Mouse (Mus musculus): Measurements from ENCODE around the gene Tomm40. TPM values are rescaled to one million over a fixed set of nuclear protein-coding genes. Genes with fewer than 3 reads are reported as not detected.

The Tomm40 gene
- total RNA-seq, 2 experiments from 2014 or later, result 50.8 to 62.2 TPM

DNA sequence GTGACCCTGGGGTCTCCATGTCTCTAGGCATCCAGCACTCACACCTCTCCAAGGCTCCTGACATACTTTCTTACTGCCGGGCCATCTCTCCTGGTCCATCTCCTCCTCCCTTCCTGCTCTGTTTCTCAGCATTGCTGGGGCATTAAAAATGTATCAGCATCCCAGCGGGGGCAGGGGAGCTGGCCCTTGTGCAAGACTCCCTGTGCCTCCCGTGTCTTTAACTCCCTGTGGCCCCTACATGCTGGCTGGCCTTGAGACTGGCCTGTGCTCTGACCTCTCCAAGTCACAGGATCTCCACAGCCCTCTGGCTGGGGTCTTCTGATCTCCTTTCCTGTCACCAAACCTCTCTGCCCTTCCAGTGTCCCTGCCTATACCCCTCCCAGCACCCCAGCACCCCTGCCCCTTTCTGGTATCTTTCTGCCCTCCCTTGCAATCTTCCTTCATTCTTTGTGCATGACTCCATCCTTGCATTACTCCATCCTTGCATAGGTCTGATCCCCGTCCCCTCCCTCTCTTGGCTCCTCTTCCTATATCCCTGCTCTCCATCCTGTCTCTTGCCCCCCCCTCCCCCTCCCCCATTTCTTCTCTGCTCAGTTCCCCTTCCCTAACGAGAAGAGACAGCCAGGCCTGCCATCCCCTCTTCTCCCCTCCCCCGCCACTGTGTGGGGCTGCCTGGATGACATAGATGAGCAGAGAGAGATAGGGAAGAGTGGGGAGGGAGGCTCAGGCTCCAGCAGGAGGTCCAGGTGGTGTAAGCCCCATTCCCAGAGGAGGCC lies 31.4 kb upstream of the Tomm40 start:
- no peak for ATAC-seq (replicated peaks; ENCODE audit: poor library complexity)

DNA sequence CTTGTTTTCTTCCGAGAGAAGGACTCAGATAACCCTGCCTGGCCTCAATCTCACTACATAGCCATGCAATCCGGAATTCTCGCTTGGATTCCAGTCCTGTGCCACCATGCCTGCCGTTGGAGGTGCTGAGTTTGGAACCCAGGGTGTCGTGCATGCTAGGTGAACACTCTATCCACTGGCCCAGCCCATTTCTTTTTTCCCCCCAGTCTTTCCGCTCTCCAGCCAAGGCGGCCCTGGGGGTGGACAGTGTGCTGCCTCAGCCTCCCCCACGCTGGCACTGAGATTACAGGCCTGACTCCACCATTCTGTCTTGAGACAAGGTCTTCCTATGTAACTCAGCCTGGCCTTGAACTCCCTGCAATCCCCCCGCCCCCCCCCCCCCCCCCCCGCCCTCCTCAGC lies 30.7 kb upstream of the Tomm40 start:
- ATAC-seq (replicated peaks; ENCODE audit: poor library complexity), result no peak

DNA sequence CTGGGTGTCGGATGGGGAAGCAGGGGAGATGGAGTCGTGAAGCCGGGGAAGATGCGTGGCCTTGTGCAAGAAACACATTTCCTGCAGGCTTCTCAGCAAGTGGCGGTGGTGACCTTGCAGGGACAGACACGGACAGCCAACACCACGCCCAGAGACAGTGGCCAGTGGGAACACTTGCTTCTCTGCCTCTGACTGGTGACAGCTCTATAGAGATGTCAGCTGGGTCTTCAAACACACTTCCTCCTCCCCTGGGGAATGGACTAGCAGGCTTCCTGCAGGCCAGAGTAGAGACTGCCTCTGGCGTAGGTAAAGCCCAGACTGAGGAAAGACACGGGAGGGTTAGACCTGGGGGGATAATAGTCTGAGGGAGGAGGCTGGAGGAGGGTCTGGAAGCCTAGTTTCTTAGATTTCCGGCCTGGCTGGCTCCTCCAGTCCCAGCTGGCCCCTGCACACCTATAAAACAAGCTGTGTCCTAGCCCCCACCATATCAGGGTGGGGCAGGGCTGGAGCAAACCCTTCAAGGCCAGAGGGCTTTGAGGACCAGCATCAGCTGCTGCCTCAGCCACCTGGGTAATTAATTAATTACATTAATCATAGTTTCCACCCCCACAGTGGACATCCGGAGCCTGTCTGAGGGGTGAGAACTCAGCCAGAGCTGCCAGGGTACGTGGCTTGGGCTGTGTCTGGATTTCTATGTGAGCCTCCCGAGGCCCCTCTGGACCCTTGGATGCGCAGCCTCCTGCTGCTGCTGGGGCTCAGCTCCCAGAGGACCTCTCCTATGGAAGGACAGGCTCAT lies 29.6 kb upstream of the Tomm40 start:
- ATAC-seq (replicated peaks; ENCODE audit: poor library complexity), result peak; percentile 45

DNA sequence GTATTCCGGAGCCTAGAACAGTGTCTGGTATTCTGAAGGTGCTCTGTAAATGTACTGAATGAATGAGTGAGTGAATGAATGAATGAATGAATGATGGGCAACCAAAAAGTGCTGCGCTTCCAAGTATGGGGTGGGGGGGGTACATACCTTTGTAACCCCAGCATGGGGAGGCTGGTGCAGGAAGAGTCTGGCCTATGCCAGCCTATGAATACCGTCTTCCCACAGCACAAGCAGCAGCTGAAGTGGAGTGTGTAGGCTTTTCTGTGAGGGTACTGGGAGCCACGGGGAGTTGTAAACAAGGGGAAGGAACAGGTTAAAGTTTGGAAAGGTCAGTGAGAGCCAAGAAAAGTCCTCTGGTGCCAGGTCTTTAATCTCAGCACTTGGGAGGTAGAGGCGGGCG lies 28.6 kb upstream of the Tomm40 start:
- ATAC-seq (replicated peaks; ENCODE audit: poor library complexity), result no peak

DNA sequence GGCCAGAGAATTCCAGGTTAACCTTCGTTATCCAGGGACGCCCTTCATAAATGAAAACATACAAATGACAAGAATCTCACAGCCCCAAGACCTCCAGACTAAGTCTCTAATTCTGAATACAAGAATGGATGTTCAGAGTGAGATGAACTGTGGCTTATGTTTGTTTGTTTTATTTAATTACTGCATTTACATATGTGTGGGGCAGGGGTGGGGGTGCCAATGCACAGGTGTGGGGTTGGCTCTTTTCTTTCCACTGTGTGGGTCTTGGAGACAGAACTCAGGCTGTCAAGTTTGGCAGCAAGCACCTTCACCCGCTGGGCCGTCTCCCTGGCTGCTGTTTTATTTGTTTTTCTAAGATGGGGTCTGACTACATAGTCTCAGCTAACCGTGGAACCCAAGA lies 27.2 kb upstream of the Tomm40 start:
- no peak for ATAC-seq (replicated peaks; ENCODE audit: poor library complexity)

DNA sequence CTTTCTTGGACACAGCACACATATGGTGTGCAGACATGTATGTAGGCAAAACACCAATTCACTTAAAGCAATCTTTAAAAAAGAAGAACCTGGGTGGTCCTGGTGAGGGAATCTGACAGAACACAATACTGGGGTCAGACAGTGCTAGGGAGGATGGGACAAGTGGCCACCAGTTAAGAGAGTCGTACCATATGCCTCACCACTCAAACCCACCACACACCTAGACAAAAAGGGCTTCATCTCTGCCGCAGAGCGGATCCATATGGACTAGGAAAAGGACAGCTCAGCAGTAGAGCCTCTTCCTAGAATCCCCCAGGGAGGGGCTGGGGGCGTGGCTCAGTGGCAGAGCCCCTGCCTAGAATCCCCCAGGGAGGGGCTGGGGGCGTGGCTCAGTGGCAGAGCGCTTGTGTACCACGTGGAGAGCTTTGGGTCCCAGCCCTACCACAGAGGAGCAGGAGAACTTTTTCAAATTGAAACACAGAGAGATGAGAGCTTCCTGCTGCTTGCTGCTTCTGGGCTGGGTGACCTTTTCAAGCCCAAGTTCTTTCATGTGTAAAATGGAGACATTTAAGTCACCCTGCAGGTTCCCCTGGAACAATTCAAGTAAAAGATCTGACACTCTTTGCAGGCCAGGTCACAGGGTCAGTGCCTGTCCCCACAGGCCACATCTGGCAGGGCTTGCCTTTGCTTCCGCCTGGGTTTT lies 26.2 kb upstream of the Tomm40 start:
- no peak for ATAC-seq (replicated peaks; ENCODE audit: poor library complexity)

DNA sequence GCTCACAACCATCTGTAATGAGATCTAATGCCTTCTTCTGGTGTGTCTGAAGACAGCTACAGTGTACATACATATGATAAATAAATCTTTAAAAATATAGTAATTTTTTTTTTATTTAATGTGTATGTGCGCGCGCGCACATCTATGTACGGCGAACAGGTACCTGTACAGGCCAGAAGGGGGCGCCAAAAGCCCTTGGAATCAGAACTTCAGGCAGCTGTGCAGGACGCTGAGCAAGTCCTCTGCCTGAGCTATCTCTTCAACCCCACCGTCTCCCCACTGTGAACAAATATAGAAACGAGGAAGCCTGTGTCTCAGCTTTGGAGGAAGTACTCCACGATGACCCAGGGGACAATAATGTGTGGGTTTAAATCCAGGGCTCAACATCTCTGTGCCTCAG lies 25.0 kb upstream of the Tomm40 start:
- 0 out of 2 replicates have a peak, but pooled peaks have one; percentile 9 for ATAC-seq (replicated peaks; ENCODE audit: poor library complexity)

DNA sequence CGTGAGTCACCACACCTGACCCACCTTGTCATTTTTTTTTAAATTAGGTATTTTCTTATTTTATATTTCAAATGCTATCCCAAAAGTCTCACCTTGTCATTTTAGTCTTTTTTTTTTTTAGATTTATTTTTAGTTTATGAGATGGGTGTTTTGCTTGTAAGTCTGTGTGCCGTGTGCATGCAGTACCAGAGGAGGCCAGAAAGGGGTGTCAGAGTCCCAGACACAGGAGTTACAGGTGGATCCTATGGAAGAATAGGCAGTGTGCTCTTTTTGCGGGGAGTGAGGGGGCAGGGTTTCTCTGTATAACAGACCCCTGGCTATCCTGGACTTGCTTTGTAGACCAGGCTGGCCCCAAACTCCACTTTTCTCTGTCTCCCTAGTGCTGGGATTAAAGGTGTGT lies 23.5 kb upstream of the Tomm40 start:
- ATAC-seq (replicated peaks; ENCODE audit: poor library complexity), result no peak

DNA sequence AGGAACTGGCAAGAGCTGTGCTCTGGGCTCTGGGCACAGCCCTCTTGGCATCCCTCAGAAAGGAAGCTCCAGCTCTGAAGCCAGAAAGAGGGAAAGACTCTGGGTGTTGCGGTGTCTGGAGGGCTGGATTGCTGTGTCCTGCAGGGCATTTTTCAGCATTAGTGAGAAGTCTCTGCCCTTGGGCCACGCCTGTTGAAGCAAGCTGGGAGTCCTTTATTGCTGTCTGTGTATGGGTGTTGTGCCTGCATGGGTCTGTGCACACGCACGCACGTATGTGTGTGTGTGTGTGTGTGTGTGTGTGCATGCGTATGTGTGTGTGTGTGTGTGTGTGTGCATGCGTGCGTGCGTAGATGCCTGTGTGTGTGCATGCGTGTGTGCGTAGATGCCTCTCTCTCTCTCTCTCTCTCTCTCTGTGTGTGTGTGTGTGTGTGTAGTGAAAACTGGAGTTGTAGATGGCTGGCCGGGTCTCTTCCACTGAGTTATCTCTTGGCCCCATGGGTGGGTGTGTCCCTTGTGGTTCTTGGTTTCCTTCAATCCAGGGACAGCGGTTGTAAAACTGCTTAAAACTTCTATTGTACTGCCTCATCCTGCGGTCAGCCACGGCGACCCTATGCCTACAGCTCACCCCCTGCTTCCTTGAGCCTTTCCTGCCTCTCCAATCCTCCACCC lies 21.3 kb upstream of the Tomm40 start:
- peak; percentile 87 for ATAC-seq (replicated peaks; ENCODE audit: poor library complexity)

DNA sequence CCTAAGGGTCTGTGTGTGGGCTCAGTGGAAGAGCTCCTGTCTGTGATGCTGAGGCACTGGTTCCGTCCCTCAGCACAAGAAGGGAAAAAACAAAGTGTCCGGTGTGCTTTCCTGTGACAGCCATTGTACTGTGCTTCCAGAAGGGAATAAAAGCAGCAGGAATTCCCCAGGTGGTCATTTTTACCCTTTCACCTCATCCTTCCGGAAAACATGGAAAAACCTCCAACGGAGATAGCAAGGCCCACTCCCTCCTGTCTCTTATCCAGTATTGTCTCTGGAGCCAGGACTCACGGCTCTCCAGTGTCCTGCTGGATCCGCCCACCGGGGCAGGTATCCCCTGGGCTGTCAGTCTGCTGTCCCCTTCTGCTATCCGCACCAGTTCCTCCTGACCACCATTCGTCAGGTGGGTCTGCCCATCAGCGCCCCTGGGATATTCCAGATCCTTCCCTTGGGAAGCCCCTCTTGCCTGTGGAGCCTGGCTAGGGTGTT lies 19.0 kb upstream of the Tomm40 start:
- ATAC-seq (replicated peaks; ENCODE audit: poor library complexity), result no peak

DNA sequence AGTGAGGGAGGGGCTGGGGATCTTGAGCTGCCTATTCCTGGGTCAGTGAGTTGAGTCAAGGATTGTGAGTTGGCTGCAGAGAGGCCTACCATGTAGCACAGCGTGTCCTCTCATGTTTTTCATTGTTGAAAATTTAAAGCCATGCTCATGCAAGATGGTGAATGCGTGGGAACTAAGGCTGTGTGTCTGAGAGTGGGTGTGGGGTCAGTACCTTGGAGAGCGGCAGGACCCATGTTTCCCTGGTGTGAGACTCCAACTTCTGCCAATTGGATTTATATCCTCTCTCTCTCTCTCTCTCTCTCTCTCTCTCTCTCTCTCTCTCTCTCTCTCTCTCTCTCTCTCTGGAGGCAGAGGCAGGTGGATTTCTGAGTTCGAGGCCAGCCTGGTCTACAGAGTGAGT lies 11.3 kb upstream of the Tomm40 start:
- ATAC-seq (replicated peaks; ENCODE audit: poor library complexity), result peak; percentile 64

DNA sequence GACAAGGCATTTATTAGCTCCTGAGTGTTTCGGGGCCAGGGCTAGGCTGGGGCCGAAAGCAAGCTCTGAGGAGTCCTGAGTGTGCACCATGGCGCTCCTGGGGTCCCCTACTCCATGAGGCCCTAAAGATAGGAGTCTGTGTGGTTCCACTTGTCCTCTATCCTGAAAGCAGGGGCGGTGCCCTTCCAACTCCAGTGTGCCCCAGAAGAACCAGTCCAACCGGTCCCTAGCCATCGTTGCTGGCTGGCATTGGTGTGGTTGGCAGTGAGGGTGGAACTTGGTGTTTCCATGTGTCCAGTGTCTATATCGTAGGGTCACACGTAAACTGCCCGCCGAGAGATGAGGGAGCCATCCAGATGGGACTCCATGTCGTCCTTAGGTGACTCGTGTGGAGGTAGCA lies 8.9 kb upstream of the Tomm40 start:
- no peak for ATAC-seq (replicated peaks; ENCODE audit: poor library complexity)

DNA sequence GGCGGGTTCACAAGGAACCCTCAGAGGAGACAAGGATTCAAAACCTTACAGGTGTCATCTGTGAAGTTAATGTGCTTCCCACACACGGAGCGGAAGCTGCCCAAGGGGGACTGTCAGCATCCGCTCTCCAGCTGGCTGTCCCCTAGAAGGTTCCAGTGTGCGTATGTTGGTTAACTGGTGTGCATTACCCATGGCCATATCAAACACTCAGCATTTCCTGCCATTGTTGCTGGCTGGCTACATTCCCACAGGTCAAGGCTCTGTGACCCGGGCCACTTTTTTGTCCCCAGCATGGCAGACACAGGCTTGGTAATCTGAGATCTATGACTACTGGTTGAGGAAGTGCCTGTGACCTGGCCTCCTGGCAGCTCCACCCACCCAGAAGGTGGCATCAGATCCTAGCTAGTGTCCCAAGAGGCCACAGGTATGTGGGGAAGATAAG lies 7.5 kb upstream of the Tomm40 start:
- peak; percentile 37 for ATAC-seq (replicated peaks; ENCODE audit: poor library complexity)

DNA sequence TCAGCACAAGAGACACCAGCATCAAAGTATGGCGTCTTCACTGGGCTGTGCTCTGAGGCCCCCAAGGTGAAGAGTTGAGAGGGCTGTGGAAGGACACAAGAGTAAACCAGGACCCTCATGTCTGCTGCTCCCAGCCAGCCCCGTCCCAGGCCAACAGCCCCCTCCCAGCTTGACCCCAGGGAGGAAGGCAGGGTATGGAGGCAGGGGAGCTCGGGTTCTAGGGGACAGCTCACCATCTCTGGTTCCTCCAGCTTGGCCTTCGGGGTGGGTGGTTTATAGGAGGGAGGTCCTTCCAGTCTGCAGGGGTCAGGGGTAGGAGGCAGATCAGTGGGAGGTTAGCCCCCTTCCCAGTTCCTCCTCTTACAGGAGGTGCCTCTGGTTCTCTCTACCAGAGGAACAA lies 4.0 kb upstream of the Tomm40 start:
- ATAC-seq (replicated peaks; ENCODE audit: poor library complexity), result no peak

DNA sequence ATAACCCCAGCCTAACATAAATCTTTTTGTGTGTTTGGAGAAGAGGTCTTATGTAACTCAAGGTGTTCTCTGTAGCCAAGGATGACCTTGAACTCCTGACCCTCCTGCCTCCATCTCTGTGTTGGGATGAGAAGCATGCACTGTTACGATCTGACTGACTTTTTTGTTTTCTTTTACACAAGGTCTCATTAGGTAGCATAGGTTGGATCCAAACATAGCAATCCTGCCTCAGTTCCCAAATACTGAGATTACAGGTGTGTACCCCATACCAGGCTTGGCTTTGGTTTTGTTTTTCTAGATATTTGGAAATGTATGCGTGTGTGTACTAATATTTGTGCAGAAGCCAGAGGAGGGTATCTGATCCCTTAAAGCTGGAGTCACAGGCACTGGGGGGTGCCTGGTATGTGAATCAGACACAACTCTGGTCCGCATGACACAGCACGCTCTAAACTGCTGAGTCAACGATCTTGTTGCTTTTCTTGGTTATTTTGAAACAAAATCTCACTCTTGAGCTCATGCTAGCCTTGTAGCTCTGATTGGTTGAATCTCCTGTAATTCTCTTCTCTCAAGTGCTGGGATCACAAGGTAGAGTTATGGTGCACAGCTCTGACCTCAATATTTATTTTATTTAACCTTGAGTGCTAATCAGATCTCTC lies 3.2 kb upstream of the Tomm40 start:
- ATAC-seq (replicated peaks; ENCODE audit: poor library complexity), result no peak

DNA sequence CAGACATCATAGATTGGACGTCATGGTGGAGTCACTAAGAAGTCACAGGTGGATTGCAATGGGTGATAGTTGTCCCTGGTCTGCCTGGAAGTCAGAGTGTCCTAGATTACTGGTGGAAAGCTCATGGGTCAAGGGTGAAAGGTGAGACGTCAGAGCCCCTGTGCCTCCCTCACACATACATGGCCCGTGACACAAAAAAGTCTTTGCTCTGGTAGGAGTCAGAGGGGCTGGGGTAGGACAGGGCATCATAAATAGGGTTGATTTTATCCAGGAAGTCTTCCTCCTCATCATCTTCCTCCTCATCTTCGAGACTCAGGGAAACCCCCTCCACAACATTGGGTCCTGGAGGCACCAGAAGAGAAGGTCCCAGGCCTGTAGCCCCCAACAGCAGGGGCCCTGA lies 2.1 kb upstream of the Tomm40 start:
- no peak for ATAC-seq (replicated peaks; ENCODE audit: poor library complexity)

DNA sequence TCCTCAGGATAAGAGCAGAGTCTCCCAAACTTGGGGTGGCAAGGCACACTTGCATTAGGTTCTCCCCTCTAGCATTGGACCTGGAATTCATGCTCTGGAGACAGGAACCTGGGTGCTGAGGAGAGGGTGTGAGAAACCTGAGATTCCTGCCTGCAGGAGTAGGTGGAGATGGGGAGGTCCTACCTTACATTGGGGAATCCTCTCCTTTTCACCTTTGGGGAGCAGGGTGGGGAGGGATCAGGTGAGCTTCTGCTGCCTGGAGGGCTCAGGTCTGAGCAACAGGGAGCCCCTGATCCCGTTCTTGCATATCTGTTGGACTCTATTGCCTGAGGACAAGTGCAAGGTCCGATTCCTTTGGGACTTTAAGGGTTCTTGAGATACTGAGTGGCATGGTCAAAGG lies 1.6 kb upstream of the Tomm40 start:
- no peak for ATAC-seq (replicated peaks; ENCODE audit: poor library complexity)

DNA sequence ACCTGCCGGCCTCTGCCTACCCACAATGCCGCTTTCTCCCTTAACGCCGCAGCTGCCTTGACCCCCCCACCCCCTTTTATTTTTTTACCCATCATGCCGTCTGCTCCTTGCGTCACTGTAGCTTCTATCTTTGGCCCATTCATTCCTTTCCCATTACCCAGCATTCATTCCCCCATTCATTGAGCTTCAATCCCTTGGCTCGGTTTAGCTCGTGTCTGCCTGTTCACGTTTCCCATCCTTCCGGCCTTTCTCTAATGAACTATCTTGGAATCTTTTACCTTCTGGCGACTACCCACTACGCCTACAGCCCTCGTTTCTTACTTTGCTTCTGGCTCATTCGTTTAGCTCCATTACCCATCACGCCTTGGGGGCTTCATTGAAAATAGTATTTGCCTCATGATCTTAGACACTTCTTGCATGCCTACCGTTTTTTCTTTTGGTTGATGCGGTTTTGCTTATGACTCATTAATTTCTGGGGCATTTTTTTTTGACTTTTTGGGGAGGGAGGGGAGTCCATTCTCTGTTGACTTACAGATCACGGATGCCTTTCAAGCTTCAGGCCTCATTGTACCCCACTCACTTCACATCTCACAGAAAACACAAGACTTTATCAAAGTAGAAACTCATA lies 931 bp upstream of the Tomm40 start:
- peak; percentile 1; the same call in 1 of the 2 replicates for ATAC-seq (replicated peaks; ENCODE audit: poor library complexity)

DNA sequence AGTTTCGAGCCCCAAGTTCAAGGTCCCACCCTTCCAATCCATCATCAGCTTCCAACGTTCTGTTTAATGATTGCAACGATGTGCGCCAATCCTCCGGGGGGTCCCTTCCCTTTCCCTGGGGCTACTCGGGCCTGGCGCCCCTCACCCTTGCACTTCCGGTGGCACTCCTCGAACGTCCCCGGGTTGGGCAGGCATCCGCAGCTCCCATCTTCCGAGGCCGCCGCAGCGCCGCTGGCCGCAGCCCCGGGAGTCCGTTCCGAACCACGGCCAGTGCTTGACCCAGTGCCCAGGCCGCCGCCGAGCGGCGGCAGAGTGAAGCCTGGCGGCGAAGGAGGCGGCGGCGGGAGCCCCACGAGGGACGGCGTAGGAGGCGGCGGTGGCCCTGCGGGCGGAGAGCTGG lies 402 bp downstream of the Tomm40 start:
- no peak for ATAC-seq (replicated peaks; ENCODE audit: poor library complexity)

DNA sequence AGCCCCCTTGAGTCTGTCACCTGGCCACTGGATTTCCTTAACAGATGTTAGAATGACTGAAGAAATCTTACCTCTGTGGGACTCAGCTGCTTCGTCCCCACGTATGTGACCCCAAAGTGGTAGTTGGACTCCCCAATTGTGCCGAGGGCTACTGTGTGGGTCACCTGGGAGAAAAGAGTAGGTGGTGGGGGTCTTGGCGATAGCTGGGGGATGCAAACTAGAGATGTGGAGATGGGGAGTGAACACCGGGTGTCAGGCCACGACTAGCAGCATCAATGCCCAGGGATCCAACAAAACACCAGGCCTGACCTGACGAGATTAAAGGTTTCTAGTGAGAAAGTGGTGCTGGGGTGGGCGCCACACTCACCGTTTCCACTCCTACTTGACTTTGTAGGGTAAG lies 1.6 kb downstream of the Tomm40 start:
- no peak for ATAC-seq (replicated peaks; ENCODE audit: poor library complexity)
